In the genomic region with DNA sequence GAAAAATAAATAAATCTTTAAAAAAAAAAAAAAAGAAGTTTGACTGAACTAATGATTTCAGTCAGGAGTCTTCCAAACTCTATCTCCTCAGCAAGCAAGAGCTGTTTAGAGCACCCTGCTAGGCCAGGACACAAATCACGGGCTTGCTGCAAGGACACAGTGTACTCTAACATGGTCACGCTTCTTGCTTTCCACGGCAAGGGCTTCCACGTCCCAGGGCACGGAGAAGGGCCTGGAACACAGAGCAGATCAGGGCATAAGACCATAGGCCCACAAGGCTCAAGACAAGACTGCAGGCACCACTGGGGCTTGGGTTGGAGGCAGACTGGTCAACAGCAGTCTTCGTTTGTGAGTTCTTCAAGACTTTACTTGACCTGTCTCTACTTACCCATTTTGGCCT, we compare ENCODE assay signal across 22 mouse cellular contexts.
"Had no signal": no experiment of that assay in that cellular context is flagged by ENCODE, and none has a peak within 500 bp of the region (broad histone marks: within the 10 kb centered on the region; RNA-seq: fewer than 3 reads in every experiment).

No protein-coding gene starts in this region.

- H3K9me3 ChIP-seq: kidney, embryonic 15.5 days; limb, embryonic 12.5 days; midbrain, embryonic 12.5 days; midbrain, embryonic 15.5 days; neural tube, embryonic 13.5 days; stomach, embryonic 15.5 days had no signal

- DNase-seq: kidney, adult 11 months; kidney, adult 8-10 months; kidney, postnatal 10 days; kidney, postnatal 36 days; layer of hippocampus, postnatal 36 days; liver; liver, postnatal 0 days; lung, embryonic 14.5 days; retina, postnatal 1 day; right cerebral cortex, postnatal 25 days; spleen, adult 18-20 months; thymus, postnatal 25 days had no signal

- ATAC-seq: liver, postnatal 0 days; lung, postnatal 0 days; midbrain, embryonic 15.5 days had no signal

- H3K9ac ChIP-seq: kidney, embryonic 15.5 days; limb, embryonic 12.5 days; liver, embryonic 14.5 days; liver, postnatal 0 days; lung, embryonic 14.5 days; midbrain, embryonic 12.5 days; midbrain, embryonic 15.5 days; neural tube, embryonic 13.5 days; stomach, embryonic 15.5 days had no signal

- H3K4me2 ChIP-seq: midbrain, embryonic 12.5 days had no signal

- H3K27me3 ChIP-seq: kidney, embryonic 15.5 days; limb, embryonic 12.5 days; midbrain, embryonic 15.5 days; neural tube, embryonic 13.5 days; stomach, embryonic 15.5 days had no signal

- H3K27ac ChIP-seq: kidney, embryonic 15.5 days; left cerebral cortex, adult 2 months; limb, embryonic 12.5 days; liver, embryonic 14.5 days; macrophage; midbrain, embryonic 12.5 days; midbrain, embryonic 15.5 days; neural tube, embryonic 13.5 days; stomach, embryonic 15.5 days had no signal

- H3K4me3 ChIP-seq: left cerebral cortex, adult 2 months; limb, embryonic 12.5 days; midbrain, embryonic 12.5 days; stomach, embryonic 15.5 days had no signal

- H3K36me3 ChIP-seq: stomach, embryonic 15.5 days had no signal
